8 mouse cellular contexts compared by ENCODE assay signal in the genomic region with DNA sequence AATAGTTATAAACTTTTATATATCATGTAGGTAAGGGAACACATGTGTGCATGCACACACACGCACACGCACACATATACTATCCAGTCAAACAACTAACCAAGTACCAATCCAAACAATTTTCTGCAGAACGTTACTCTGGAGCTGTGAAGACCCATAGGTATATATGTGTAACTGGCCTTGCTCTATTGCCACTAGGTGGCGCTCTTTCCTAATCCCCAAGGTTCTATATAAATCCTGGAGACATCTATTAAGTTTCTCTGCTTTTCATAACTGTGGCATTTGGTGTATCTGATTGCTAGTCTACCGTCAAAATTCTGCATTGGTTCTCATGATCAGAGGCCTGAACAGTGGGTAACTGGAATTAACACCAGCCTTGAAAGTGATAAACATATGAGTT. TPM values are rescaled to one million over a fixed set of nuclear protein-coding genes. Genes with fewer than 3 reads are reported as not detected.
DNase-seq lines count a peak whose midpoint lies in the region.

No protein-coding gene starts in this region.

- intact Hi-C loops in heart, postnatal 14 days (cut with DNase I) = loop anchor here (2.0 to 5.0 kb wide), 2 partner anchors 60 to 273 kb away; no protein-coding TSS in a partner anchor
- intact Hi-C loops in heart, postnatal 36 days (cut with DNase I) = loop anchor here (1.0 to 5.0 kb wide), 2 partner anchors 60 to 274 kb away; no protein-coding TSS in a partner anchor

- DNase-seq in heart, postnatal 14 days = peak; percentile 35 to 60
- DNase-seq in heart, adult 9 months (ENCODE audit: low spot score in 2 of 2) = no peak
- peak; percentile 61 for DNase-seq in adipocyte (ENCODE audit: low spot score)
- DNase-seq in cerebellum, postnatal 4 days (ENCODE audit: low spot score in 2 of 2) = peak; percentile 21 to 61
- peak; percentile 23 to 26 for DNase-seq in heart, postnatal 36 days
- peak; percentile 34 to 72 for DNase-seq in layer of hippocampus, adult 8-10 months (ENCODE audit: low spot score in 2 of 2)
- peak; percentile 83 for DNase-seq in lung, postnatal 36 days
- peak; percentile 13 to 51 for DNase-seq in spleen, postnatal 10 days (ENCODE audit: low spot score in 2 of 2)

RNA-seq across cellular contexts. Expression of a gene that starts 14.4 kb away (rescaled TPM):
- total RNA-seq in heart, postnatal 14 days (2021) = 1 to 10 TPM; 1.3 to 1.6 TPM
- total RNA-seq in heart, postnatal 36 days (2021) = under 1 TPM; 0.25 to 0.33 TPM
- total RNA-seq in layer of hippocampus, adult 8-10 months (2022) = 10 to 100 TPM; 26.7 to 40.5 (median 33.8) TPM

RNA-seq across cellular contexts. Expression of a gene that starts 20.5 kb away (rescaled TPM):
- under 1 TPM in 1 of 2 experiments, not detected in 1; 0.59 TPM for total RNA-seq in heart, postnatal 14 days (2021)
- total RNA-seq in heart, postnatal 36 days (2021) = not detected
- 100 to 1,000 TPM; 274 to 337 (median 308) TPM for total RNA-seq in layer of hippocampus, adult 8-10 months (2022)

RNA-seq across cellular contexts. Expression of a gene that starts 37.5 kb away (rescaled TPM):
- total RNA-seq in heart, postnatal 14 days (2021) = not detected
- total RNA-seq in heart, postnatal 36 days (2021) = under 1 TPM in 1 of 2 experiments, not detected in 1; 0.17 TPM
- not detected for total RNA-seq in layer of hippocampus, adult 8-10 months (2022)

RNA-seq across cellular contexts. Expression of a gene that starts 53.9 kb away (rescaled TPM):
- total RNA-seq in heart, postnatal 14 days (2021) = 1 to 10 TPM; 3.1 to 5.2 TPM
- 1 to 10 TPM; 1.4 to 2.2 TPM for total RNA-seq in heart, postnatal 36 days (2021)
- 10 to 100 TPM; 59.6 to 66.4 (median 64.4) TPM for total RNA-seq in layer of hippocampus, adult 8-10 months (2022)

Comparison
In these comparisons a context has a peak if more than half of its experiments do, and no peak if none do; other contexts are left out.
1. DNase-seq: peak in heart, postnatal 14 days (2 of 2), adipocyte (single experiment), cerebellum, postnatal 4 days (2 of 2), heart, postnatal 36 days (2 of 2), layer of hippocampus, adult 8-10 months (2 of 2), lung, postnatal 36 days (single experiment) and spleen, postnatal 10 days (2 of 2); none in heart, adult 9 months (0 of 2).
2. RNA of a gene that starts 14.4 kb away (total RNA-seq): 26.7 to 40.5 TPM in layer of hippocampus, adult 8-10 months; 1.3 to 1.6 TPM in heart, postnatal 14 days and 0.25 to 0.33 TPM in heart, postnatal 36 days; every median in the first group is over 10 times any median in the second.
3. RNA of a gene that starts 20.5 kb away (total RNA-seq): 274 to 337 TPM in layer of hippocampus, adult 8-10 months; 0.59 TPM in heart, postnatal 14 days and not detected in heart, postnatal 36 days; every median in the first group is over 100 times any median in the second.